Comparison of ENCODE assay signal across 31 mouse cellular contexts in the genomic region with DNA sequence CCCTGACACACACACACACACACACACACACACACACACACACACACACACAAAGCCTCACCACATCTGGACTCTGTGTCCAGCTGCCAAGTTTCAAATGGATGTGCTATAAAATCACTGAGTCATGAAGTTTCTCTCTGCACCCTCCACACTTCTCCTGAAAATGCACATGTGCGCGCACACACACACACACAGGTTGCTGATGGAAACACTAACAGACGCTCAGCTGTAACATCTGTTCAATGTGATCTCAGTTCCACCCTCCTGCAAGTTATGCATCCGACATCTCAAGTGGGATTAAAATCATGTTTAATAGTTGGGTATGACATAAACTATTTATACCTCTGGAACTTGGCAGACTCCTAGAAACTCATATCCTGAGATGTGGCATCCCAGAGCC.
DNase-seq lines count a peak whose midpoint lies in the region; ATAC-seq and TF ChIP-seq lines count a peak whose summit lies in the region.
"Had no signal": no experiment of that assay in that cellular context is flagged by ENCODE, and none has a peak within 500 bp of the region (broad histone marks: within the 10 kb centered on the region; RNA-seq: fewer than 3 reads in every experiment).

No protein-coding gene starts in this region.

- ATAC-seq in embryonic facial prominence, embryonic 14.5 days (ENCODE audit: low read depth) = peak; percentile 64; the same call in 1 of the 2 replicates
- ATAC-seq in kidney, embryonic 14.5 days (ENCODE audit: low FRiP score, low TSS enrichment) = peak; percentile 33; the same call in 1 of the 2 replicates
- ATAC-seq in stomach, embryonic 16.5 days (ENCODE audit: insufficient read depth, low FRiP score) = 0 out of 2 replicates have a peak, but pooled peaks have one; percentile 26
- ATAC-seq in stomach, postnatal 0 days (ENCODE audit: low FRiP score, low TSS enrichment) = no peak; the same call in 1 of the 2 replicates
- peak; percentile 71 for ATAC-seq in neural tube, embryonic 15.5 days (ENCODE audit: low FRiP score)
- ATAC-seq: CD4-positive, CD25-positive, alpha-beta regulatory T cell, adult 4 months; forebrain, embryonic 14.5 days; midbrain, embryonic 16.5 days had no signal

- peak; percentile 71 for DNase-seq in embryonic facial prominence, embryonic 14.5 days (ENCODE audit: low spot score)
- no peak for DNase-seq in embryonic facial prominence, embryonic 10.5 days (ENCODE audit: low spot score)
- DNase-seq in kidney, postnatal 36 days = no peak
- DNase-seq in stomach, postnatal 0 days (ENCODE audit: low spot score) = no peak
- no peak for DNase-seq in gastrocnemius, adult 2 months
- DNase-seq: adrenal gland, postnatal 36 days; cerebellum, adult 18-20 months; cerebellum, postnatal 10 days; gastrocnemius, postnatal 36 days; heart, adult 2 months; heart, postnatal 10 days; kidney, adult 18-20 months; kidney, postnatal 25 days; left cerebral cortex, postnatal 4 days; lung, postnatal 36 days; right cerebral cortex, postnatal 25 days; thymus, adult 18-20 months; thymus, postnatal 25 days had no signal

- H3K9me3 ChIP-seq in embryonic facial prominence, embryonic 14.5 days (ENCODE audit: control insufficient read depth, low read length) = no peaks in the 10 kb centered on the region
- H3K9me3 ChIP-seq in embryonic facial prominence, embryonic 10.5 days = no peaks in the 10 kb centered on the region
- H3K9me3 ChIP-seq in kidney, embryonic 14.5 days (ENCODE audit: control insufficient read depth, low read length) = no peaks in the 10 kb centered on the region
- no peaks in the 10 kb centered on the region for H3K9me3 ChIP-seq in stomach, embryonic 16.5 days (replicated peaks; ENCODE audit: control insufficient read depth, low read length)
- H3K9me3 ChIP-seq in stomach, postnatal 0 days (ENCODE audit: control insufficient read depth, low read length) = no peaks in the 10 kb centered on the region
- H3K9me3 ChIP-seq in neural tube, embryonic 15.5 days (replicated peaks) = peaks cover 5% of the 10 kb centered on the region; the same call in 1 of the 2 replicates
- H3K9me3 ChIP-seq: embryonic facial prominence, embryonic 15.5 days; heart, embryonic 13.5 days; lung, embryonic 15.5 days; stomach, embryonic 15.5 days had no signal

- no peak for TF ChIP-seq CTCF in stomach, postnatal 0 days (IDR thresholded peaks at IDR 0.05; ENCODE audit: low read depth)
- TF ChIP-seq CTCF in gastrocnemius, adult 2 months (IDR thresholded peaks at IDR 0.05) = no peak

- 0 out of 2 replicates have a peak, but pooled peaks cover 5% of the 10 kb centered on the region for H3K4me1 ChIP-seq in embryonic facial prominence, embryonic 14.5 days (ENCODE audit: control insufficient read depth, insufficient read depth, low read length)
- H3K4me1 ChIP-seq in embryonic facial prominence, embryonic 10.5 days = 0 out of 2 replicates have a peak, but pooled peaks cover 2% of the 10 kb centered on the region
- H3K4me1 ChIP-seq in kidney, embryonic 14.5 days (ENCODE audit: control insufficient read depth, insufficient read depth, low read length) = no peaks in the 10 kb centered on the region
- H3K4me1 ChIP-seq in stomach, embryonic 16.5 days (ENCODE audit: control insufficient read depth, insufficient read depth, low read length) = no peaks in the 10 kb centered on the region; the same call in 1 of the 2 replicates
- H3K4me1 ChIP-seq in stomach, postnatal 0 days (replicated peaks; ENCODE audit: control insufficient read depth, insufficient read depth) = no peaks in the 10 kb centered on the region
- H3K4me1 ChIP-seq in neural tube, embryonic 15.5 days = 0 out of 2 replicates have a peak, but pooled peaks cover 3% of the 10 kb centered on the region
- H3K4me1 ChIP-seq: stomach, embryonic 15.5 days had no signal

- no peaks in the 10 kb centered on the region for H3K36me3 ChIP-seq in embryonic facial prominence, embryonic 14.5 days (ENCODE audit: control insufficient read depth, insufficient read depth, low read length)
- no peaks in the 10 kb centered on the region for H3K36me3 ChIP-seq in embryonic facial prominence, embryonic 10.5 days (replicated peaks)
- no peaks in the 10 kb centered on the region for H3K36me3 ChIP-seq in kidney, embryonic 14.5 days (ENCODE audit: control insufficient read depth, insufficient read depth, low read length)
- no peaks in the 10 kb centered on the region for H3K36me3 ChIP-seq in stomach, embryonic 16.5 days (ENCODE audit: control insufficient read depth, insufficient read depth, low read length)
- H3K36me3 ChIP-seq in stomach, postnatal 0 days (ENCODE audit: control insufficient read depth, insufficient read depth, low read length) = no peaks in the 10 kb centered on the region
- no peaks in the 10 kb centered on the region for H3K36me3 ChIP-seq in neural tube, embryonic 15.5 days
- H3K36me3 ChIP-seq: embryonic facial prominence, embryonic 15.5 days; heart, embryonic 13.5 days; lung, embryonic 15.5 days; stomach, embryonic 15.5 days had no signal

- no peak overlapping the region for H3K4me3 ChIP-seq in embryonic facial prominence, embryonic 14.5 days (ENCODE audit: low read depth, low read length)
- H3K4me3 ChIP-seq in embryonic facial prominence, embryonic 10.5 days = no peak overlapping the region
- no peak overlapping the region for H3K4me3 ChIP-seq in kidney, embryonic 14.5 days (ENCODE audit: low read length)
- H3K4me3 ChIP-seq in stomach, embryonic 16.5 days (replicated peaks; ENCODE audit: low read length) = no peak overlapping the region
- H3K4me3 ChIP-seq in stomach, postnatal 0 days (ENCODE audit: low read depth, low read length) = no peak overlapping the region
- H3K4me3 ChIP-seq in neural tube, embryonic 15.5 days (replicated peaks) = no peak overlapping the region
- H3K4me3 ChIP-seq in gastrocnemius, adult 2 months = no peak overlapping the region
- H3K4me3 ChIP-seq: embryonic facial prominence, embryonic 15.5 days; heart, adult 2 months; heart, embryonic 13.5 days; lung, embryonic 15.5 days; stomach, embryonic 15.5 days had no signal

- H3K27me3 ChIP-seq in embryonic facial prominence, embryonic 14.5 days (replicated peaks; ENCODE audit: control insufficient read depth, insufficient read depth, low read length) = no peaks in the 10 kb centered on the region
- no peaks in the 10 kb centered on the region; the same call in 1 of the 2 replicates for H3K27me3 ChIP-seq in embryonic facial prominence, embryonic 10.5 days (replicated peaks; ENCODE audit: low read depth, poor library complexity, severe bottlenecking)
- no peaks in the 10 kb centered on the region for H3K27me3 ChIP-seq in kidney, embryonic 14.5 days (ENCODE audit: control insufficient read depth, insufficient read depth, low read length)
- no peaks in the 10 kb centered on the region for H3K27me3 ChIP-seq in stomach, embryonic 16.5 days (ENCODE audit: control insufficient read depth, insufficient read depth, low read length)
- no peaks in the 10 kb centered on the region for H3K27me3 ChIP-seq in stomach, postnatal 0 days (ENCODE audit: control insufficient read depth, insufficient read depth, low read length)
- no peaks in the 10 kb centered on the region for H3K27me3 ChIP-seq in neural tube, embryonic 15.5 days (replicated peaks)
- H3K27me3 ChIP-seq: embryonic facial prominence, embryonic 15.5 days; lung, embryonic 15.5 days; stomach, embryonic 15.5 days had no signal

- 0 out of 2 replicates have a peak overlapping the region, but pooled peaks have one; percentile 6 for H3K27ac ChIP-seq in embryonic facial prominence, embryonic 14.5 days (replicated peaks; ENCODE audit: low read depth, low read length)
- no peak overlapping the region for H3K27ac ChIP-seq in embryonic facial prominence, embryonic 10.5 days (replicated peaks)
- no peak overlapping the region for H3K27ac ChIP-seq in kidney, embryonic 14.5 days (ENCODE audit: low read depth, low read length)
- no peak overlapping the region for H3K27ac ChIP-seq in stomach, embryonic 16.5 days (ENCODE audit: low read length)
- no peak overlapping the region for H3K27ac ChIP-seq in stomach, postnatal 0 days (replicated peaks)
- H3K27ac ChIP-seq in neural tube, embryonic 15.5 days (replicated peaks) = no peak overlapping the region
- H3K27ac ChIP-seq in gastrocnemius, adult 2 months = no peak overlapping the region
- H3K27ac ChIP-seq: embryonic facial prominence, embryonic 15.5 days; heart, adult 2 months; heart, embryonic 13.5 days; hindbrain, embryonic 14.5 days; lung, embryonic 15.5 days; stomach, embryonic 15.5 days had no signal

- intact Hi-C loops in gastrocnemius, adult 2 months (cut with DNase I) = no loop called here

- H3K4me2 ChIP-seq in embryonic facial prominence, embryonic 14.5 days (ENCODE audit: low read depth, low read length) = no peak overlapping the region
- no peak overlapping the region for H3K4me2 ChIP-seq in kidney, embryonic 14.5 days (replicated peaks; ENCODE audit: low read depth, low read length)
- H3K4me2 ChIP-seq in stomach, embryonic 16.5 days (ENCODE audit: low read depth, low read length) = no peak overlapping the region
- no peak overlapping the region for H3K4me2 ChIP-seq in stomach, postnatal 0 days (replicated peaks; ENCODE audit: low read depth)
- no peak overlapping the region for H3K4me2 ChIP-seq in neural tube, embryonic 15.5 days
- H3K4me2 ChIP-seq: embryonic facial prominence, embryonic 15.5 days; heart, embryonic 13.5 days; hindbrain, embryonic 14.5 days; liver, embryonic 11.5 days; lung, embryonic 15.5 days; midbrain, embryonic 11.5 days; stomach, embryonic 15.5 days had no signal

- no peak for TF ChIP-seq EP300 in stomach, postnatal 0 days (optimal IDR thresholded peaks at IDR 0.05)

- 53% methylated on average over 4 of the region's 4 CpGs for WGBS in embryonic facial prominence, embryonic 14.5 days
- 93% methylated on average over 4 of the region's 4 CpGs for WGBS in embryonic facial prominence, embryonic 10.5 days
- 49% methylated on average over 4 of the region's 4 CpGs for WGBS in kidney, embryonic 14.5 days
- 53% methylated on average over 4 of the region's 4 CpGs for WGBS in stomach, embryonic 16.5 days
- 49% methylated on average over 4 of the region's 4 CpGs for WGBS in stomach, postnatal 0 days
- 73% methylated on average over 4 of the region's 4 CpGs for WGBS in neural tube, embryonic 15.5 days

- no peak overlapping the region for H3K9ac ChIP-seq in embryonic facial prominence, embryonic 14.5 days (ENCODE audit: low read depth, low read length)
- H3K9ac ChIP-seq in kidney, embryonic 14.5 days (ENCODE audit: low read depth, low read length) = no peak overlapping the region
- H3K9ac ChIP-seq in stomach, embryonic 16.5 days (ENCODE audit: low read length) = no peak overlapping the region
- H3K9ac ChIP-seq in stomach, postnatal 0 days (ENCODE audit: low read length) = no peak overlapping the region
- no peak overlapping the region for H3K9ac ChIP-seq in neural tube, embryonic 15.5 days (replicated peaks)
- H3K9ac ChIP-seq: embryonic facial prominence, embryonic 15.5 days; heart, embryonic 13.5 days; hindbrain, embryonic 14.5 days; lung, embryonic 15.5 days; stomach, embryonic 15.5 days had no signal
